Mouse (Mus musculus): ENCODE measurements around the gene Pin4. TPM values are rescaled to one million over a fixed set of nuclear protein-coding genes. Genes with fewer than 3 reads are reported as not detected.

The Pin4 gene
- 44.6 and 44.9 TPM in 2 replicates for polyA plus RNA-seq (2011; ENCODE audit: insufficient read depth, insufficient read length, low read depth, missing spikeins)

- Histone ChIP-seq H3K4me1 (ENCODE audit: control insufficient read depth, insufficient read depth, low read length) (no peaks in the 10 kb centered on the region), H3K27ac (ENCODE audit: insufficient read depth, low read length) (no peak within 1 kb of the TSS; the same call in 1 of the 2 replicates), H3K9ac (ENCODE audit: low read depth, poor library complexity, severe bottlenecking) (peak within 1 kb of the TSS; percentile 82), H3K36me3 (ENCODE audit: control insufficient read depth, insufficient read depth, low read length, poor library complexity, severe bottlenecking) (no peaks in the 10 kb centered on the region; the same call in none of the 2 replicates), H3K27me3 (ENCODE audit: control insufficient read depth, insufficient read depth, low read length, poor library complexity, severe bottlenecking) (no peaks in the 10 kb centered on the region), H3K9me3 (replicated peaks; ENCODE audit: control insufficient read depth, insufficient read depth, low read length, poor library complexity, severe bottlenecking) (no peaks in the 10 kb centered on the region), H3K4me3 (ENCODE audit: low read depth, low read length) (peak within 1 kb of the TSS; percentile 99)
- no peak for TF ChIP-seq EP300 (IDR thresholded peaks at IDR 0.05; ENCODE audit: insufficient read depth, low read depth, low read length)
- no peak for TF ChIP-seq POLR2A (IDR thresholded peaks at IDR 0.05; ENCODE audit: insufficient read depth, low read length)
- no peak for TF ChIP-seq CTCF (IDR thresholded peaks at IDR 0.05; ENCODE audit: low read depth, low read length)
Observed at GRCm38 (mm10) chrX:102119042-102119864, at the start of gene Pin4. TSS of gene Pin4 (plus strand) at chrX:102119447.

GRCm38 (mm10) chrX:102070591-102071471, 48.4 kb upstream of the Pin4 start, which contains the start of gene Rtl5:
TSS of gene Rtl5 (minus strand) at chrX:102071304.
- Histone ChIP-seq H3K27ac (ENCODE audit: insufficient read depth, low read length) (no peak within 1 kb of the TSS), H3K36me3 (ENCODE audit: control insufficient read depth, insufficient read depth, low read length, poor library complexity, severe bottlenecking) (no peaks in the 10 kb centered on the region), H3K27me3 (ENCODE audit: control insufficient read depth, insufficient read depth, low read length, poor library complexity, severe bottlenecking) (no peaks in the 10 kb centered on the region), H3K4me3 (ENCODE audit: low read depth, low read length) (peak within 1 kb of the TSS; percentile 58), H3K9ac (ENCODE audit: low read depth, poor library complexity, severe bottlenecking) (no peak within 1 kb of the TSS; the same call in 1 of the 2 replicates), H3K9me3 (replicated peaks; ENCODE audit: control insufficient read depth, insufficient read depth, low read length, poor library complexity, severe bottlenecking) (no peaks in the 10 kb centered on the region), H3K4me1 (ENCODE audit: control insufficient read depth, insufficient read depth, low read length) (no peaks in the 10 kb centered on the region)
- TF ChIP-seq POLR2A (IDR thresholded peaks at IDR 0.05; ENCODE audit: insufficient read depth, low read length) (no peak), CTCF (IDR thresholded peaks at IDR 0.05; ENCODE audit: low read depth, low read length) (no peak), EP300 (IDR thresholded peaks at IDR 0.05; ENCODE audit: insufficient read depth, low read depth, low read length) (no peak)

GRCm38 (mm10) chrX:102071517-102071916, 47.7 kb upstream of the Pin4 start:
- Histone ChIP-seq H3K27ac (ENCODE audit: insufficient read depth, low read length) (no peak overlapping the region), H3K27me3 (ENCODE audit: control insufficient read depth, insufficient read depth, low read length, poor library complexity, severe bottlenecking) (no peaks in the 10 kb centered on the region)

GRCm38 (mm10) chrX:102073605-102074325, 45.5 kb upstream of the Pin4 start:
- TF ChIP-seq POLR2A (IDR thresholded peaks at IDR 0.05; ENCODE audit: insufficient read depth, low read length) (no peak), EP300 (IDR thresholded peaks at IDR 0.05; ENCODE audit: insufficient read depth, low read depth, low read length) (no peak), CTCF (IDR thresholded peaks at IDR 0.05; ENCODE audit: low read depth, low read length) (no peak)
- H3K27ac ChIP-seq (ENCODE audit: insufficient read depth, low read length) = no peak overlapping the region
- no peak overlapping the region for H3K9ac ChIP-seq (ENCODE audit: low read depth, poor library complexity, severe bottlenecking)
- H3K4me3 ChIP-seq (ENCODE audit: low read depth, low read length) = no peak overlapping the region
- no peaks in the 10 kb centered on the region for H3K4me1 ChIP-seq (ENCODE audit: control insufficient read depth, insufficient read depth, low read length)
- no peaks in the 10 kb centered on the region for H3K27me3 ChIP-seq (ENCODE audit: control insufficient read depth, insufficient read depth, low read length, poor library complexity, severe bottlenecking)
- H3K9me3 ChIP-seq (replicated peaks; ENCODE audit: control insufficient read depth, insufficient read depth, low read length, poor library complexity, severe bottlenecking) = no peaks in the 10 kb centered on the region
- H3K36me3 ChIP-seq (ENCODE audit: control insufficient read depth, insufficient read depth, low read length, poor library complexity, severe bottlenecking) = no peaks in the 10 kb centered on the region

More at GRCm38 (mm10) chrX:102071517-102071916, 47.7 kb upstream of the Pin4 start:
- Histone ChIP-seq H3K4me1 (ENCODE audit: control insufficient read depth, insufficient read depth, low read length) (no peaks in the 10 kb centered on the region), H3K9me3 (replicated peaks; ENCODE audit: control insufficient read depth, insufficient read depth, low read length, poor library complexity, severe bottlenecking) (no peaks in the 10 kb centered on the region), H3K36me3 (ENCODE audit: control insufficient read depth, insufficient read depth, low read length, poor library complexity, severe bottlenecking) (no peaks in the 10 kb centered on the region), H3K9ac (ENCODE audit: low read depth, poor library complexity, severe bottlenecking) (no peak overlapping the region), H3K4me3 (ENCODE audit: low read depth, low read length) (peak overlapping the region; percentile 58)
- TF ChIP-seq EP300 (IDR thresholded peaks at IDR 0.05; ENCODE audit: insufficient read depth, low read depth, low read length) (no peak), CTCF (IDR thresholded peaks at IDR 0.05; ENCODE audit: low read depth, low read length) (no peak), POLR2A (IDR thresholded peaks at IDR 0.05; ENCODE audit: insufficient read depth, low read length) (no peak)

GRCm38 (mm10) chrX:102074435-102074834, 44.8 kb upstream of the Pin4 start:
- no peaks in the 10 kb centered on the region for H3K27me3 ChIP-seq (ENCODE audit: control insufficient read depth, insufficient read depth, low read length, poor library complexity, severe bottlenecking)
- H3K4me1 ChIP-seq (ENCODE audit: control insufficient read depth, insufficient read depth, low read length) = no peaks in the 10 kb centered on the region
- H3K27ac ChIP-seq (ENCODE audit: insufficient read depth, low read length) = no peak overlapping the region

More at GRCm38 (mm10) chrX:102074435-102074834, 44.8 kb upstream of the Pin4 start:
- Histone ChIP-seq H3K36me3 (ENCODE audit: control insufficient read depth, insufficient read depth, low read length, poor library complexity, severe bottlenecking) (no peaks in the 10 kb centered on the region), H3K4me3 (ENCODE audit: low read depth, low read length) (no peak overlapping the region), H3K9ac (ENCODE audit: low read depth, poor library complexity, severe bottlenecking) (no peak overlapping the region), H3K9me3 (replicated peaks; ENCODE audit: control insufficient read depth, insufficient read depth, low read length, poor library complexity, severe bottlenecking) (no peaks in the 10 kb centered on the region)
- TF ChIP-seq CTCF (IDR thresholded peaks at IDR 0.05; ENCODE audit: low read depth, low read length) (no peak), POLR2A (IDR thresholded peaks at IDR 0.05; ENCODE audit: insufficient read depth, low read length) (no peak), EP300 (IDR thresholded peaks at IDR 0.05; ENCODE audit: insufficient read depth, low read depth, low read length) (no peak)

Measured in ES-Bruce4 (cell line).